Mouse (Mus musculus): ENCODE measurements around the gene Marf1. TPM values are rescaled to one million over a fixed set of nuclear protein-coding genes. Genes with fewer than 3 reads are reported as not detected.

Gene Marf1
- polyA plus RNA-seq, 1 experiment from 2014 or later, result 15.0 TPM

DNA sequence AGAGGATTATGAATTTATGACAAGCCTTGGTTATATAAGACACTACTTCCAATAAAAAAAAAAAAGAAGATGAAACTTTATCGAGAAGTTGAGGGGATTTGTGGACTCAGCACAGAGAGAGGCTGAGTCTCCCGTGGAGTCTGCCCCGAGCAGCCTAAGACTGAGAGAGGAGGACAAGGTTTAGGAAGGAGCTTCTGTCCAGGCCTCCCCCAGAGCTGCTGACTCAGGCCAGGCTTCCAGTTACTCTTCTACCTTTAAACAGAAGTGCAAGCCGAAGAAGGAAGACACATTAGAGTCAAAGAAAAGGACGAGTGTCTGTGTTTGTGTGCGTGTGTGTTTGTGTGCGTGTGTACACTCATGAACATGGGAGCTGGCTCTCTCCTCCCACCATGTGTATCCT lies 32.4 kb downstream of the Marf1 start:
- peaks cover 29% of the 10 kb centered on the region for H3K36me3 ChIP-seq (ENCODE audit: control insufficient read depth, insufficient read depth, low read length)
- H3K27me3 ChIP-seq (ENCODE audit: control insufficient read depth, insufficient read depth, low read length), result no peaks in the 10 kb centered on the region
- H3K27ac ChIP-seq (ENCODE audit: low read depth, low read length), result no peak overlapping the region
- WGBS (ENCODE audit: insufficient replicate concordance), result 87% methylated on average over 7 of the region's 7 CpGs
- no peak overlapping the region for H3K9ac ChIP-seq (ENCODE audit: low read depth, low read length)
- H3K4me1 ChIP-seq (ENCODE audit: control insufficient read depth, insufficient read depth, low read length), result no peaks in the 10 kb centered on the region
- no peak overlapping the region for H3K4me2 ChIP-seq
- no peaks in the 10 kb centered on the region for H3K9me3 ChIP-seq (replicated peaks; ENCODE audit: control insufficient read depth, low read length)
- no peak for ATAC-seq (replicated peaks; ENCODE audit: insufficient number of reproducible peaks, low FRiP score, low TSS enrichment)
- no peak overlapping the region for H3K4me3 ChIP-seq (ENCODE audit: low read depth, low read length)

DNA sequence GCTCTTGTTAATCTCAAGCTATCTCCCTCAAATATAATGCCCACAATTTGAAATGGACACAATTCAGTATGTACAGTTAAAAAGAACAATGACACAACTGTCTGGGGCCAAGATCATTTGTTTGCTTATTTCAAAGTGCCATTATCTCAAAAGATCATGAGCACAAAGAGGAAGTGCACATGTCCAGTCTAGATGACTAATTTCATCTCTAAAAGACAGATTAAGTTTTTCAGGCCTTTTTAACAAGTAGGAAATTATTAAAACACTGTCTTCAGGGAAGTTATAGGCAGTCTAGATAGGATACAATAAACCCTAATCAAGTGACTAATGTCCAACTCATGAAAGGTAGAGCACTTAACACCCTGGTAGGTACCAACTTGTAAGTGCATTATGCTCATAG lies 34.2 kb downstream of the Marf1 start:
- Histone ChIP-seq H3K36me3 (ENCODE audit: control insufficient read depth, insufficient read depth, low read length) (peaks cover 39% of the 10 kb centered on the region), H3K27ac (ENCODE audit: low read depth, low read length) (no peak overlapping the region), H3K4me3 (ENCODE audit: low read depth, low read length) (no peak overlapping the region), H3K27me3 (ENCODE audit: control insufficient read depth, insufficient read depth, low read length) (no peaks in the 10 kb centered on the region), H3K9me3 (replicated peaks; ENCODE audit: control insufficient read depth, low read length) (no peaks in the 10 kb centered on the region), H3K9ac (ENCODE audit: low read depth, low read length) (no peak overlapping the region), H3K4me2 (no peak overlapping the region), H3K4me1 (ENCODE audit: control insufficient read depth, insufficient read depth, low read length) (no peaks in the 10 kb centered on the region)
- ATAC-seq (replicated peaks; ENCODE audit: insufficient number of reproducible peaks, low FRiP score, low TSS enrichment), result no peak

DNA sequence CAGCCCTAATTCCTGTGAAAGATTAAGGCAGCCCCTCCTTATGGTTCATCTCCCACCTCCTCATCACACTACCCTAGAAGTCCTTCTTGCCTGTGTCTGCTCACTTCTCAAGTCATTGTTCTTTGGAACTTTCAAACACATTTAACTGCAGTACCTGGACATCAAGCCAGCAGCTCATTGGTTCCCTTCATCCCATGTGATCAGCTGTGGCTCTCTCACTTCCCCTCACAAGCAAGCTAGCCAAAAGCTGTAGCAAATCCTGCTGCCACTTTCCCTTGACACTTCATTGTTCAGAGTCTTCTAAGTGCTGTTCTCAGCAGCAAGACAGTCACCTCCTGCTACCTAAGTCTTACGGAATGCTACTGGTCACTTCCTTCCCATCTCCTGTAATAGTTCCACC lies 37.9 kb downstream of the Marf1 start:
- Histone ChIP-seq H3K4me3 (ENCODE audit: low read depth, low read length) (no peak overlapping the region), H3K36me3 (ENCODE audit: control insufficient read depth, insufficient read depth, low read length) (peaks cover 33% of the 10 kb centered on the region), H3K27me3 (ENCODE audit: control insufficient read depth, insufficient read depth, low read length) (no peaks in the 10 kb centered on the region), H3K9ac (ENCODE audit: low read depth, low read length) (no peak overlapping the region), H3K4me1 (ENCODE audit: control insufficient read depth, insufficient read depth, low read length) (no peaks in the 10 kb centered on the region), H3K4me2 (no peak overlapping the region), H3K9me3 (replicated peaks; ENCODE audit: control insufficient read depth, low read length) (no peaks in the 10 kb centered on the region), H3K27ac (ENCODE audit: low read depth, low read length) (no peak overlapping the region)
- ATAC-seq (replicated peaks; ENCODE audit: insufficient number of reproducible peaks, low FRiP score, low TSS enrichment), result no peak
- 94% methylated on average over 1 of the region's 1 CpGs for WGBS (ENCODE audit: insufficient replicate concordance)

DNA sequence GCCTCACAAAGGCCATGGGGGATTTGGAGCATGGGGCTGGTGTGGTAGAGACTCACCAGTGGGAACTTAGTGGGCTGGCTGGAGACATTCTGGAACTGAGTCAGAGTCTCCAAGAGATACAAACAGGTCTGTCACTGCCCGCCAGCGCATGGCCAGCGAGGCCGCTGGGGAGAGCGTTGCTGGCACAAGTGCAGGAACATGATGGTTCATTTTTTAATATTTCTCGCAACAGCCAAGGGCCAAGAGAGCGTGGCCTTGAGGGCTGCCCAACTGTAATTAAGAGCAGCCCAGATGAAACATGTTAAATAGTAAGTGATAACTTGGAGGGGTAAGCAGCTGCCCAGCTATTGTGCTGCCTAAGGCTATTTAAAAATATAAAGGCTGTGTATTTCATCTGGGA lies 38.4 kb downstream of the Marf1 start:
- Histone ChIP-seq H3K4me2 (no peak overlapping the region), H3K9me3 (replicated peaks; ENCODE audit: control insufficient read depth, low read length) (no peaks in the 10 kb centered on the region), H3K27ac (ENCODE audit: low read depth, low read length) (no peak overlapping the region), H3K36me3 (ENCODE audit: control insufficient read depth, insufficient read depth, low read length) (peaks cover 36% of the 10 kb centered on the region), H3K9ac (ENCODE audit: low read depth, low read length) (no peak overlapping the region), H3K27me3 (ENCODE audit: control insufficient read depth, insufficient read depth, low read length) (no peaks in the 10 kb centered on the region), H3K4me1 (ENCODE audit: control insufficient read depth, insufficient read depth, low read length) (no peaks in the 10 kb centered on the region), H3K4me3 (ENCODE audit: low read depth, low read length) (no peak overlapping the region)
- 96% methylated on average over 7 of the region's 7 CpGs for WGBS (ENCODE audit: insufficient replicate concordance)
- no peak for ATAC-seq (replicated peaks; ENCODE audit: insufficient number of reproducible peaks, low FRiP score, low TSS enrichment)

DNA sequence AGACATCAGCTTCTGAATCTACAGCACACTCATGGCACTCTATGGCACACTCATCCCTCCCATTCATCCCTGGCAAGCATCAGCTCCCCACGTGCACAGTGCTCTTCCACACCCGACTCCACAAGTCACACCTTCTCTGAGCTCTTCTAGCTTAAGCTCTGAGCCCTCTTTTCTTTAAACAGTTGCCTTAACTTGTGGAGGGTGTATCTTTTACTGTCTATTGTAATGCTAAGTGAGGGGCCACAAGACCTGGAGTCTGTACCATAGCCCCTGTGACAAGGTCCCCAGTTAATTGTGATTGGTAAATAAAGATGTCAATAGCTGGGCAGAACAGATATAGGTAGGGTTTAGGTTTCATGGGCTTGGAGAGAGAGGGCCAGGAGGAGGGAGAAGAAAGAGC lies 39.2 kb downstream of the Marf1 start:
- H3K4me3 ChIP-seq (ENCODE audit: low read depth, low read length), result no peak overlapping the region
- H3K9me3 ChIP-seq (replicated peaks; ENCODE audit: control insufficient read depth, low read length), result no peaks in the 10 kb centered on the region
- no peaks in the 10 kb centered on the region for H3K27me3 ChIP-seq (ENCODE audit: control insufficient read depth, insufficient read depth, low read length)
- no peak overlapping the region for H3K9ac ChIP-seq (ENCODE audit: low read depth, low read length)
- ATAC-seq (replicated peaks; ENCODE audit: insufficient number of reproducible peaks, low FRiP score, low TSS enrichment), result no peak
- H3K36me3 ChIP-seq (ENCODE audit: control insufficient read depth, insufficient read depth, low read length), result peaks cover 36% of the 10 kb centered on the region
- H3K4me2 ChIP-seq, result no peak overlapping the region
- H3K4me1 ChIP-seq (ENCODE audit: control insufficient read depth, insufficient read depth, low read length), result no peaks in the 10 kb centered on the region
- 85% methylated on average over 2 of the region's 2 CpGs for WGBS (ENCODE audit: insufficient replicate concordance)
- H3K27ac ChIP-seq (ENCODE audit: low read depth, low read length), result no peak overlapping the region

DNA sequence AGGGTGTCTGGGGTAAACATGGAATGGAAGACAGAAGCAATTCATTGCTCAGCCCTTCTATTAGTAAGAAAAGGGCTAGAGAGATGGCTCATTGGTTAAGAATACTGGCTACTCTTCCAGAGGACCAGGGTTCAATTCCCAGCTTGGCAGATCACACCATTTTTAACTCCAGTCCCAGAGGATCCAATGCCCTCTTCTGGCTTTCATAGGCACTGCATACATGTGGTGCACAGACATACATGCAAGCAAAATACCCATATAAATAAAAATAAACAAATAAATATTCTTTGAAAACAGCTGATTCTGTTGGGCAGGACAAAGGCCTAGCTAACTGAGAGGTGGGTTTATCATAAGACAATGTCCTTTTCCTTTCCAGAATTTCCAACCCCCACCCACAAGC lies 40.6 kb downstream of the Marf1 start:
- no peak overlapping the region for H3K4me3 ChIP-seq (ENCODE audit: low read depth, low read length)
- H3K9me3 ChIP-seq (replicated peaks; ENCODE audit: control insufficient read depth, low read length), result no peaks in the 10 kb centered on the region
- no peaks in the 10 kb centered on the region for H3K27me3 ChIP-seq (ENCODE audit: control insufficient read depth, insufficient read depth, low read length)
- no peak overlapping the region for H3K27ac ChIP-seq (ENCODE audit: low read depth, low read length)
- H3K4me1 ChIP-seq (ENCODE audit: control insufficient read depth, insufficient read depth, low read length), result no peaks in the 10 kb centered on the region
- no peak overlapping the region for H3K4me2 ChIP-seq
- no peak for ATAC-seq (replicated peaks; ENCODE audit: insufficient number of reproducible peaks, low FRiP score, low TSS enrichment)
- H3K9ac ChIP-seq (ENCODE audit: low read depth, low read length), result no peak overlapping the region
- peaks cover 32% of the 10 kb centered on the region for H3K36me3 ChIP-seq (ENCODE audit: control insufficient read depth, insufficient read depth, low read length)

DNA sequence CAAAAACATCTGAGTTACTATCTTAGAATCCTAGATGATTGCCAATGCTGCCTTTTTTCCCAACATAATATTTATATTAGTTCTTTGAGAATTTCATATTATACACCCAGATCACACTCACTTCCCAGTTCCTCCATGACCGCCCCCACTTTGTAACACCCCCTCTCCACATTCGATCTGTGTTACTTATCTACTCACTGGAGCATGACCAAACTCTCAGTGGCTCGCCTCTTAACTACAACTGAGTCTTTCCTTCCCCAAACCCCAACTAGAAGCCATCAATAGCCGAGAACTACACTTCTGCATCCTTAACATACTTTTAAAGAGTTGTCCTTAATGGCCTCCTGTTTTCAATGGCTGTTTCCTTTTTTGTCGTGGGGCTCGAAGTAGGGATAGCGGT lies 41.6 kb downstream of the Marf1 start:
- H3K9me3 ChIP-seq (replicated peaks; ENCODE audit: control insufficient read depth, low read length), result no peaks in the 10 kb centered on the region
- H3K27ac ChIP-seq (ENCODE audit: low read depth, low read length), result no peak overlapping the region
- WGBS (ENCODE audit: insufficient replicate concordance), result 91% methylated on average over 7 of the region's 7 CpGs
- H3K27me3 ChIP-seq (ENCODE audit: control insufficient read depth, insufficient read depth, low read length), result no peaks in the 10 kb centered on the region
- no peak overlapping the region for H3K9ac ChIP-seq (ENCODE audit: low read depth, low read length)
- H3K4me3 ChIP-seq (ENCODE audit: low read depth, low read length), result no peak overlapping the region
- no peak for ATAC-seq (replicated peaks; ENCODE audit: insufficient number of reproducible peaks, low FRiP score, low TSS enrichment)
- H3K4me2 ChIP-seq, result no peak overlapping the region
- H3K36me3 ChIP-seq (ENCODE audit: control insufficient read depth, insufficient read depth, low read length), result peaks cover 35% of the 10 kb centered on the region
- no peaks in the 10 kb centered on the region for H3K4me1 ChIP-seq (ENCODE audit: control insufficient read depth, insufficient read depth, low read length)

DNA sequence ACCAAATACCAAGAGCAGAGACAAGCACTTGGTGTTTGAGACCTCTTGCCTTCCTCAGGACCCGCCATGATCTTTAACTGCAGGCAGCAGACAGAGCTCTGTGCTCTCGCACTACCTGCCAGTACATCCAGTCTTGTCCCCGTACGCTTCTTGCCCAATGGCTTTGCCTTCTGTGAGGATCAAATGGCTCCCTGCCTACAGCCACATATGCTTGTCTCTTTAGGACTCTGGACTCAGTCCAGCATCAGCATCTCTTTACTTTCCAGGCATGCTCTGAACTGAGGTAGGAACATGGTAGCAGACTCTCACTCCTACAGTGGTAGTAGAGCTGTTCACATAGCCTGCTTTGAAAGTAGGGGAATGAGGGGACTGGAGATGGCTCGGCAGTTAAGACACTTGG lies 42.2 kb downstream of the Marf1 start:
- Histone ChIP-seq H3K4me2 (no peak overlapping the region), H3K27ac (ENCODE audit: low read depth, low read length) (no peak overlapping the region), H3K9me3 (replicated peaks; ENCODE audit: control insufficient read depth, low read length) (no peaks in the 10 kb centered on the region), H3K27me3 (ENCODE audit: control insufficient read depth, insufficient read depth, low read length) (no peaks in the 10 kb centered on the region), H3K36me3 (ENCODE audit: control insufficient read depth, insufficient read depth, low read length) (peaks cover 34% of the 10 kb centered on the region), H3K4me3 (ENCODE audit: low read depth, low read length) (no peak overlapping the region), H3K9ac (ENCODE audit: low read depth, low read length) (no peak overlapping the region), H3K4me1 (ENCODE audit: control insufficient read depth, insufficient read depth, low read length) (no peaks in the 10 kb centered on the region)
- ATAC-seq (replicated peaks; ENCODE audit: insufficient number of reproducible peaks, low FRiP score, low TSS enrichment), result no peak
- 94% methylated on average over 5 of the region's 5 CpGs for WGBS (ENCODE audit: insufficient replicate concordance)

DNA sequence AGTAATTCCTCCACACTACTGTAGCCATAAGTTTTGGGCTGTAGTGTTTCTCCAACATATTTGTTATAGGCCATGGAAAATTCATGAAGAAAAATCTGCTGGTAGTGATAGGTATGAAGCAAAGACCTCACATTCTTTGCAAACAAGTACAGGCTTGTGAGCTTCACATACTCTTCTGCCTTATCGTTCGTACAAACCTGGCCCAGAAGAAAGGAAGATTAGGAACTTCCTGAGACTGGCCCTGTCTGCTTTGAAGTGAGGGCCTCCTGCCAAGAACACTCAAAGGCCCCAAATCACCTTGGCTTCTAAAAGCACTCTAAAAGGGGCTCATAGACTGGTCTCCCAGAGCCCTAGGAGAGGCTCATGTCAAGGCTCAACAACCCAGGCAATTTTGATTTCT lies 45.9 kb downstream of the Marf1 start:
- H3K4me1 ChIP-seq (ENCODE audit: control insufficient read depth, insufficient read depth, low read length), result no peaks in the 10 kb centered on the region
- no peaks in the 10 kb centered on the region for H3K27me3 ChIP-seq (ENCODE audit: control insufficient read depth, insufficient read depth, low read length)
- H3K4me2 ChIP-seq, result no peak overlapping the region
- no peak for ATAC-seq (replicated peaks; ENCODE audit: insufficient number of reproducible peaks, low FRiP score, low TSS enrichment)
- H3K9me3 ChIP-seq (replicated peaks; ENCODE audit: control insufficient read depth, low read length), result no peaks in the 10 kb centered on the region
- H3K27ac ChIP-seq (ENCODE audit: low read depth, low read length), result no peak overlapping the region
- no peak overlapping the region for H3K9ac ChIP-seq (ENCODE audit: low read depth, low read length)
- peaks cover 22% of the 10 kb centered on the region for H3K36me3 ChIP-seq (ENCODE audit: control insufficient read depth, insufficient read depth, low read length)
- 63% methylated on average over 2 of the region's 2 CpGs for WGBS (ENCODE audit: insufficient replicate concordance)
- no peak overlapping the region for H3K4me3 ChIP-seq (ENCODE audit: low read depth, low read length)

Data from heart, embryonic 11.5 days (tissue).